Mouse (Mus musculus) spleen, adult 18-20 months (tissue): Measurements from ENCODE around the gene Il1rl2.
"Not testable (repeated sequence)": the region's sequence is repeated elsewhere in the genome, so short reads cannot be mapped to it uniquely, and the experiment has no call there.

Source experiments
- DNase-seq, 2 experiments: peaks; one replicate each; pipeline ENCODE4 v3.0.0; 2022; ENCODE audit warnings: mixed read lengths in 2 of 2

Gene Il1rl2

GRCm38 (mm10) chr1:40324457-40324856, at the start of gene Il1rl2:
TSS of gene Il1rl2 (plus strand) at chr1:40324610.
- no peak for DNase-seq

- DNase-seq, result no peak
These were observed 49.0 kb upstream of the Il1rl2 start for GRCm38 (mm10) chr1:40275285-40276013.

- DNase-seq, result no peak
These were observed 46.5 kb upstream of the Il1rl2 start for GRCm38 (mm10) chr1:40277944-40278343.

DNA sequence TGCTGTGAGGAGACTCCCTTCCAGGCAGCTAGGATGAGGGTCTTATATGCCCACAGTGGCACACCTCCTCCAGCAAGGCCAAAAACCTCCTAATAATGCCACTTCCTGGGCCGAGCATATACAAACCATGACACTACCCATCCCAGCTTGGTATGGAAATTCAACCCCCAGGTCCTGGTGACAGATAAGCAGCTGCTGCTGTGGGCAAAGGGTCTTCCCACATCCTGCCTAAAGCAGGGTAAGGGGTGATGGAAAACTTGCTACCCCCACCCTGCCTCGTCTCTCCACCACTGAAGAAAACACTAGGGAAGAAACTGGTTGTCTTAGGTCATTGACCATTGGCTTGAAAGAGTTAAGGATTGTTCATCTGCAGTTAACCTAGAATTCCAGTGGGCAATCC, 45.7 kb upstream of the Il1rl2 start:
- DNase-seq, result no peak

- no peak for DNase-seq
These were observed 45.1 kb upstream of the Il1rl2 start for GRCm38 (mm10) chr1:40279182-40279743.

DNA sequence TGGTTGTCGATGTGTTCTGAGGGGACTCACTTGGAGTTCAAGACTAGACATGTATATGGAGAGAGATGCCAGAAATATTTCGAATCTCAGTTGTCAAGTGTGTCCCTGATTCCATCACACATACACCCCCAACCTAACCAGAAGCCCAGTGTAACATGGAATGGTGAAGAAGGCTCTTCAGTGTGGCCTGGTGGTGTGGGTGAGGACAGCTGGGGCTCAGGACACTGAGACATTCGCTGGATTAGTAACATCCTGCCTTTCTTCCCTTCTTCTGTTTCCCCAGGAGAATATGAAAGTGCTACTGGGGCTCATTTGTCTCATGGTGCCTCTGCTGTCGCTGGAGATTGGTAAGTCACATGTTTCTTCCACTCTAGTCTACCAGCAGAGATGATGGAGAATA, 42.5 kb upstream of the Il1rl2 start:
- no peak for DNase-seq

DNA sequence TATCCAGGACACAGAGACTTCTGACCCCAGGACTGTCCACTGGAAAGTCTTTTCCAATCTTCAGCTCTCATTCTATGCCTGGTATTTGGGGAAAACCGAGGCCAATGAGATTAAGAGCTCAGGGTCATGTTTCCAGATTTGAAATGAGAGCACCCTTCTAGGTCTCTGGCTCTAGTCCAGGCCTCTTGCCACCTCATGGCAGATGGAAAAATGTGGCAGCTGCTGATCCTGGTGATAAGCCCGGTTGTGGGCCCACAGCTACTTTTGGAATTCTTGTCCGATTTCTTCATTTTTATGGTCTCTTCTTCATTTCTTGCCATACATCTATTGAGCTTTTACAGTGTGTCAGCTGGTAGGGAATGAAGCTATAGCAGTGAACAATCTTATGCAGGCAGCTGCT, 42.0 kb upstream of the Il1rl2 start:
- no peak for DNase-seq

DNA sequence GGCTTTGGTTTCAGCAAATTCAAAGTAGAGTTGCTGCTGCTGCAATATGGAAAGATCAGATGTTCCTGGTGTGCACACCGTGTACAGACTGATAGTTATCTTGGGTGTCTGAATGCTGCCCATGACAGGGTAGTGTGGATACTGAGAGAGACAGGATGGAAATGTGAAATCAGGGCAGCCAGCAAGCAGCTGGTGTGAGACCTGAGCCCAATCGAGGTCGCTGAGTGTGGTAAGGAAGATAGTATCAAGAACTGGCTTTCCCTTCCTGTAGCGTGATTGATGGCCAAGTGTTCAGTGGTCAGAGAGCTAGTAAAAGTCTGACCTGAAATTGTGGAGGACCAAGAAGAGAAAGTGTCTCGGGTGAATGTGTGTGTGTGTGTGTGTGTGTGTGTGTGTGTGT, 40.4 kb upstream of the Il1rl2 start:
- DNase-seq, result no peak

DNA sequence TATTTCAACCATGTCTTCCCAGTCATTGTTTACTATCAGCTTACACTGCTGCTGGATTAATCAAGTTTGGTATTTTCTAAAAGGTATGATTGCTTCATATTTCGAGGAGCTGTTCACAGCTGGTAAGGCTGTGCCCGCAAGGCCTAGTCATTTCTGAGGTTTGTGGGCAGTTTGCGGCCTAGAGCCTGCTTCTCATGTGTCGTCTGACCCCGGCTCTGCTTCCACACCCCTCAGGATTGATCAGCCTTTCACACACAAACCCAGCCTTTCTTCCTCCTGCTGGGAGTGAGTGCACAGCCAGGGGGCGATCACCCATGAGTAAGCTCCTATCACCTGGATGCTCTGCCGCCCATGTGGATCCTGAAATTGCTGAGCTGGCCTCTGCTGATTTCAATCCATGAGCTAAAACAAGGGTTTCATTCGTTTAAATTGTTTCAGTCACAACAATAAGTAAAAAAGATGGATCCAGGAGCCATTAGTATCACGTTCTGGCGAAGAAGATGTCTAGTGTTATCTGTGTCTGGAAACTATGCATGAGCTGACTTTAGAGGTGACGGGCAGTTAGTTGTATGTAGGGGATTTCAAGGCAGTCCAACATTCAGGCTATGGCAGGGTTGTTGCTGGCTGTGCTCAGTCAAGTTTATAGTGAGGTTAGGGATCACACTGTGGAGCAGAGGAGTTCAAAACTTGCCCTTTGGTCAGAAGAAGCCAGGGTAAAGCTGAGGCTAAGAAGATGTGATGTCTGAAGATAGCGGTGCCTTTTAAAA, 33.7 kb upstream of the Il1rl2 start:
- no peak for DNase-seq

GRCm38 (mm10) chr1:40292231-40292630, 32.2 kb upstream of the Il1rl2 start:
- DNase-seq, result no peak

GRCm38 (mm10) chr1:40293891-40294290, 30.5 kb upstream of the Il1rl2 start:
- no peak for DNase-seq

DNA sequence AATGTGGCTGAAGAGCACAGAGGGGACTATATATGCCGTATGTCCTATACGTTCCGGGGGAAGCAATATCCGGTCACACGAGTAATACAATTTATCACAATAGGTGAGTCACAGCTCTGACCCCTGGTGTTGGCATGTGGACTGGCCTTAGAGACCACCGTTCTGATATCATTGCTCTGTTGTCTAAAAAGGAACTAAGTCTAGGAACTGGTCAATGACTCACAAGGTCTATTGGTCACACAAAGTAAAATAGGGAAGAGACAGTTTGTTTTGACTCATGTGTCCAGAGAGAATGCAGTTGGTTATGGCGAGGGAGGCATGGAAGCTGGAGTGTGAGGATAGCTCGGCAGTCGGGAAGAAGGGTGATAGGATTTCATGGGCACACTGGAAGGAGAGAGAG, 29.6 kb upstream of the Il1rl2 start:
- DNase-seq, result no peak

GRCm38 (mm10) chr1:40298053-40298452, 26.4 kb upstream of the Il1rl2 start:
- no peak for DNase-seq

DNA sequence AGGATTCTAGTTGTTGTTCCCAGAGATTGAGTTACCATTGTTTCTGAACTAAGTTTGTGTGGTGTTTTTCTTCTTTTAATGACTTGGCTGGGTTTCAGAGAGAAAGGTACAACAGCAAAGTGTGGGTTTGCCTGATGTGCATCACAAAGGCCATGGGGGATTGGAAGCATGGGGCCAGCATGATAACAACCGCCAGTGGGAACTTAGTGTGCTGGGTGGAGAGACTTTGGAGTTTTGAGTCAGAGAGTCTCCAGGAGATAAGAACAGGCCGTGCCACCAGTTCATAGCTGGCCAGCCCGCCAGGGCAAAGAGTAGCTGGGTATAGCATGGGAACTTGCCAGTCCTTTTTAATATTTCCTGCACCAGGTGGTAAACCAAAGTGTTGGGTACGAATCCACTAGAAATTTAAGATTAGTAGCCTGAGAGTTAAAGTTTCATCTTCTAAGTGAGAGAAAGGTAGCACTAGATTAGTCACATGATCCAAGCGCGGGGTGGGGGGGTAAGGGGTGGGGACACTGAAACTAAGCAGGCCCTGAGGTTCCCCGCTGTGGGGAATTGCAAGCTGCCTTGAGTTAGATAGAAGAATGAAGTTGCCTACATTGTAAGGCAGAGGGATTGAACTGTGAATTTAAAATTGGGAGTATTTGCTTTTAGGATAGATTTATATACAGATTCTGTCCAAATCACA, 21.1 kb upstream of the Il1rl2 start:
- DNase-seq, result no peak

- not testable (repeated sequence) for DNase-seq
These were observed 20.1 kb upstream of the Il1rl2 start for GRCm38 (mm10) chr1:40304321-40304720.

GRCm38 (mm10) chr1:40306111-40306510, 18.3 kb upstream of the Il1rl2 start:
- no peak for DNase-seq

GRCm38 (mm10) chr1:40311123-40311522, 13.3 kb upstream of the Il1rl2 start:
- no peak for DNase-seq

DNA sequence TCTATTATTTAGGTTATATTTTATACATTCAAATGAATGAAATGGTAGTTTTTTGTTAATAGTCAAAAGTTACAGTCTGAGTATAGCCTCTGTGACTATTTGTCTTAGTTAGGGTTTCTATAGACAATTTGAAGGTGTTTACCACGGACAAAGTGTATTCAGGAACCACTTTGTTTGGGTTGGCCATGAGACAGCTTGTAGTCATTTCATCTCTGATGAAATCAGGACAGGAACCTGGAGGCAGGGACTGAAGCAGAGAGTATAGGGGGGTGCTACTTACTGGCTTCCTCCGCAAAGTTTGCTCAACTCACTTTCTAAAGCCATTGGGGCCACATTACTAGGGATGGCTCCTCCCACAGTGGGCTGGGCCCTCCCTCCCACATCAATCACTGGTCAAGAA, 12.8 kb upstream of the Il1rl2 start:
- DNase-seq, result no peak

DNA sequence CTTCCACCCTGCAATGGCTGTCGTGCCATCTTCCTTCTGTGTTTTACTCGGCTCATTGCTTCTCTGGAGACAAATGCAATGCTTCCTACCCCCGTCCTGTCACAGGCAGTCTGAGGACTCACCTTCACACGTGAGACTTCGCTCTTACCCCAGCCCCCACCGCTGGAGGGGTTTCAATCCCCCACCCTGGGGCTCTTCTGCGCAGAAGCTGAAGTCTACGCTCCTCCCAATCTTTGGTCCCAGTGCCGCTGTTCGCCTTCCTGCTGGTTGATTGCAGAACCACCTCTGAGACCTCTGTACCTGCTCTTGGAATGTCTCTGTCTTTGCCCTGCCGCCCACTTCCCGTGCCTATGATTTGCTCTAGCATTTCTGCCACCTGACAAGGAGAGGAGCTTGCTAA, 10.4 kb upstream of the Il1rl2 start:
- DNase-seq, result no peak

DNA sequence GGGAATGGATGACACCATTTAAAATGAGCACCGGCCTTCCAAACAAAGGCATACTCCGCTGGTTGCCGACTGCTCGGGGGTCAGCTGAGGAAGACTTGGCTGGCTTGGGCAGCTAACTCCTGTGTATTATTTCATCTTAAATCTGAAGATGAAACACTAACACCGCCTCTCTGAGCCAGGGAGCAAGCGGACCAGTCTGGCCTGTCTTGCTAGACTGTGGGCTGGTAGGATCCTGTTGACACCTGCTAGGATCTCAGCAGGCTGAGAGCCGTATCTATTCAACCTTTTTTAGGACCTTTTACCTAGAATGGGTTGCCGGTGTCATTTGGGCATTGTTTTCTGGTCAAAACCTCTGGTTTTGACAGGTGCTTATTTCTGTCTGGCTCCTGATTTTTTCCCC, 6.8 kb upstream of the Il1rl2 start:
- no peak for DNase-seq

DNA sequence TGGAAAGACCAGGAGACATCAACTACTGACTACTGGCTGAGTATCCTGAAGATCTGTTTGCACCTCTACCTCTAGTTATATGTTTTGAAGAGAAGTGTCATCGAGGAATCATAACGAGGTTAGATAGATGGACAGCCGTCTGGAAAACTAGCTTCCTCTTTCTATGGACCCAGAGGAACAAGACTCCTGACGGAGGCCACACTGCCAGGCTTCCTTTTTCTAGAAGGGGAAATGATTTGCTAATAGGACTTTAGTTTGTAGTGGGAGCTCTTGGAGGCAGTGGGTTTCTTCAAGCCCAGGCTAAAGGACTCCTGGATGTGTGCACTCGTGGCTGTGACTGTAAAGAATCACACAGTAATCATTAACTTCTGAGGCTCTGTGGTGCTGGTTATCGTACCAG, 2.6 kb upstream of the Il1rl2 start:
- no peak for DNase-seq

GRCm38 (mm10) chr1:40322543-40322942, 1.9 kb upstream of the Il1rl2 start:
- no peak for DNase-seq

DNA sequence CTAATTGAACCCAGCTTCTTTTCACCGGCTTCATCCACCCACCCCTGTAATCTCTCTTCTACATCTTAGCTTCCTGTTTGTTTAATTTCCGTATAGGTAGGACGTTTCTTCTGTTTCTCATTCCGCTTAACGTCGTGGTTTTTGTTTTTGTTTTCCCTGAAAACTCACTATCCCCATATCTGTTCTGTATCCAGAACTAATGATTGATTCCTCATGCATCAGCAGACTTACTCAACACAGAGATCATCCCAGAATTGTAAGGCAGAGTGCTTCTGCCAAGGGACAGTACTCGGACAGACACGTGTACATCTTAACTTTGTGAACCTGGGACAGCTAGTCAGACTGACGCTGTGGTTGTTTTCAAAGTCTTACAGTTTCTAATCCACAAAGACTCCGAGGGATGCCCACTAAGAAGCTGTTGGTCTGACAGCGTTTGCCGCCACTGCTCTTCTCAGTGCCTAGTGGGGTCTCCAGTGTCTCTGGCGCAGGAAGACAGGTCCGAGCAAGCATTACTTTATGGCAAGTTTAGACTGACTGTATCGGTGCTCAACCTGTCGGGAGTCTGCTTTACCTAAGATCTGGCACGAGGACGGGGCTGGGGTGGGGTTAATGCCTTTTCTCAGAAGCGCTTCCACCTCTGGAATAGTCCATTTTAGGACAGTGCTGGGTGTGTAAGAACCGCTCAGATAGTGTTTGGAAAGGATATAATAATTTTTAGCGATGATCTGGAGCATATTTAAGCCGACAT, 719 bp downstream of the Il1rl2 start:
- DNase-seq, result no peak
